Mouse (Mus musculus): ENCODE data around the gene Ambra1. TPM values are rescaled to one million over a fixed set of nuclear protein-coding genes. Genes with fewer than 3 reads are reported as not detected.

Ambra1 gene
- polyA plus RNA-seq, 1 experiment = 37.9 TPM

- Histone ChIP-seq H3K27me3 (ENCODE audit: control insufficient read depth, insufficient read depth, low read length) (no peaks in the 10 kb centered on the region), H3K4me1 (ENCODE audit: control insufficient read depth, insufficient read depth, low read length) (peaks cover 50% of the 10 kb centered on the region), H3K27ac (ENCODE audit: insufficient read depth, low read length) (peak overlapping the region; percentile 90), H3K4me3 (replicated peaks; ENCODE audit: insufficient read depth, low read depth, low read length) (peak overlapping the region; percentile 34)
- peak in 1 of 2 experiments; percentile 49 for DNase-seq
- WGBS = 25% methylated on average over 5 of the region's 5 CpGs
- no peak for TF ChIP-seq POLR2A (IDR thresholded peaks at IDR 0.05; ENCODE audit: borderline replicate concordance, insufficient read depth, low read length)
- TF ChIP-seq CTCF (IDR thresholded peaks at IDR 0.05; ENCODE audit: borderline replicate concordance, insufficient read depth, low read depth, low read length) = no peak
Measured at GRCm38 (mm10) chr2:91960459-91960858, 230.5 kb downstream of the Ambra1 start.

DNA sequence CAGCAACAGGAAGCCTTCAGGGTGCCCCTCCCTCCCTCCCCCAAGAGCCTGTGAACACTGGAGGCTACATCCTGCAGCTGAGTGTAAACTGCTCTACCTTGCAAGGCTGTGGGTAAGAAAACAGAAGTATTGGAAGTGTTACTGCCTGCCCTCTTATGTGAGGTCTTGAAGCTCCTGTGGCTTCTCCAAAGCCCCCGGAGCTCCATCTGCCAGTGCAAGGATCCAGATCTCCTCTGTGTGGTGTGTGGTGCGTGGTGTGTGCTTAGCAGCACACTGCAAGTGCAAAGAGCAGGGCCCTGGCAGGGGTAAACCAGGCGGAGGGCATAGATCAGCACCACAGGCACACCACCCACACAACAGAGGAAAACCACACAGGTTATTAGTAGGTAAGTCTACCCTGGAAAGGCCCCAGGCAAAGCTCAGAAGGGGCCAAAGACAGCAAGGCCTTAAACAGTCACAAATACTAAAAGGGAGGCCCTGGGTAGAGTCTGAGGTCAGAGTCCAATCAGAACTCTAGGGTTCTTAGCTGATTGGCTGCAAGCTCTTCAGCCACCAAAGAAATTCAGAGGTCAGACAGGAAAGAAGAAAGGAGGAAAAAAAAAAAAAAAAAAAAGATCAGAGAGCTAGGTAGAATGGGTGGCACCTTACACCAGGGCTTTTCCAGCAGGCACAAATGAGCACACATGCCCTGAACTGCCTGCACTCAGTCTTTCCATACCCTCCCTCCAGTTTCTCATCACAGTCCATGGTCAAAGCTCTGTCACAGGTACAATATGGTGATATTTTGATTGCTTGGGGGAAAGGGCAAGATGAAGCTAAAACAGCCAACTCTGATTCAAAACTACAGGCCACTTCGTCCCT is 232.2 kb downstream of the Ambra1 start:
- peak in 1 of 2 experiments; percentile 62 for DNase-seq
- WGBS = 7% methylated on average over 4 of the region's 4 CpGs
- no peak for TF ChIP-seq CTCF (IDR thresholded peaks at IDR 0.05; ENCODE audit: borderline replicate concordance, insufficient read depth, low read depth, low read length)
- TF ChIP-seq POLR2A (IDR thresholded peaks at IDR 0.05; ENCODE audit: borderline replicate concordance, insufficient read depth, low read length) = 0 out of 2 replicates have a peak, but pooled peaks have one; percentile 11
- H3K4me1 ChIP-seq (ENCODE audit: control insufficient read depth, insufficient read depth, low read length) = peaks cover 33% of the 10 kb centered on the region
- peak overlapping the region; percentile 96 for H3K27ac ChIP-seq (ENCODE audit: insufficient read depth, low read length)
- no peaks in the 10 kb centered on the region for H3K27me3 ChIP-seq (ENCODE audit: control insufficient read depth, insufficient read depth, low read length)
- peak overlapping the region; percentile 100 for H3K4me3 ChIP-seq (replicated peaks; ENCODE audit: insufficient read depth, low read depth, low read length)

GRCm38 (mm10) chr2:91962864-91963401 is 233.0 kb downstream of the Ambra1 start:
- Histone ChIP-seq H3K27me3 (ENCODE audit: control insufficient read depth, insufficient read depth, low read length) (no peaks in the 10 kb centered on the region), H3K4me3 (replicated peaks; ENCODE audit: insufficient read depth, low read depth, low read length) (peak overlapping the region; percentile 100), H3K4me1 (ENCODE audit: control insufficient read depth, insufficient read depth, low read length) (peaks cover 29% of the 10 kb centered on the region), H3K27ac (ENCODE audit: insufficient read depth, low read length) (peak overlapping the region; percentile 96)
- WGBS = under 1% methylated on average over 39 of the region's 39 CpGs
- DNase-seq = peak; percentile 69 to 73
- TF ChIP-seq POLR2A (IDR thresholded peaks at IDR 0.05; ENCODE audit: borderline replicate concordance, insufficient read depth, low read length) (no peak), CTCF (IDR thresholded peaks at IDR 0.05; ENCODE audit: borderline replicate concordance, insufficient read depth, low read depth, low read length) (no peak)

GRCm38 (mm10) chr2:91963443-91963932 is 233.6 kb downstream of the Ambra1 start:
- H3K27me3 ChIP-seq (ENCODE audit: control insufficient read depth, insufficient read depth, low read length) = no peaks in the 10 kb centered on the region

GRCm38 (mm10) chr2:91964610-91965204 is 234.8 kb downstream of the Ambra1 start:
- H3K27me3 ChIP-seq (ENCODE audit: control insufficient read depth, insufficient read depth, low read length) = no peaks in the 10 kb centered on the region
- no peak overlapping the region for H3K4me3 ChIP-seq (replicated peaks; ENCODE audit: insufficient read depth, low read depth, low read length)
- no peak for DNase-seq
- peaks cover 17% of the 10 kb centered on the region for H3K4me1 ChIP-seq (ENCODE audit: control insufficient read depth, insufficient read depth, low read length)
- WGBS = 87% methylated on average over 3 of the region's 3 CpGs
- no peak overlapping the region for H3K27ac ChIP-seq (ENCODE audit: insufficient read depth, low read length)
- TF ChIP-seq CTCF (IDR thresholded peaks at IDR 0.05; ENCODE audit: borderline replicate concordance, insufficient read depth, low read depth, low read length) (no peak), POLR2A (IDR thresholded peaks at IDR 0.05; ENCODE audit: borderline replicate concordance, insufficient read depth, low read length) (no peak)

More at GRCm38 (mm10) chr2:91963443-91963932, 233.6 kb downstream of the Ambra1 start:
- peak overlapping the region; percentile 100 for H3K4me3 ChIP-seq (replicated peaks; ENCODE audit: insufficient read depth, low read depth, low read length)
- 1% methylated on average over 48 of the region's 57 CpGs for WGBS
- TF ChIP-seq POLR2A (IDR thresholded peaks at IDR 0.05; ENCODE audit: borderline replicate concordance, insufficient read depth, low read length) = peak; percentile 35; the same call in 1 of the 2 replicates
- peak; percentile 78 for TF ChIP-seq CTCF (IDR thresholded peaks at IDR 0.05; ENCODE audit: borderline replicate concordance, insufficient read depth, low read depth, low read length)
- peak; percentile 93 to 97 for DNase-seq
- H3K4me1 ChIP-seq (ENCODE audit: control insufficient read depth, insufficient read depth, low read length) = peaks cover 29% of the 10 kb centered on the region
- H3K27ac ChIP-seq (ENCODE audit: insufficient read depth, low read length) = peak overlapping the region; percentile 96

DNA sequence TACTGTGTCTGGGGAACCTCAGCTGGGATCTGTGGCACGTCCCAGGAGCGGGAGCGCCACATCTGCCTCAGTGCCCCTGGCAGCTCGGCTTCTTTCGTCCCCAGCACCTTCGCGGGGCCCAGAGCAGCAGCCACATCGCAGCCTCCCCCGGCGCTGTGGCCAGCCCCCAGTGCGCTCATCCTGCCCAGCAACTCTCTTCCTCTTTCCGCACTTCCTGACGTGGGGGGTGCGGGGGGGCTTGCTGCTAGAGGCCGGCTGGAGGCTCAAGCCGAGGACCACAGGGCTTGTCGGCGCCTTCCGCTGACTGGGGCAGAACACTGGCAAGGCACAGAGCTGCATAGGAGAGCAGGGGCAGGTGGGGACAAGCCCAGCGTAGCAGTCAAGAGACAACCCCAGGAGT is 235.5 kb downstream of the Ambra1 start:
- H3K27ac ChIP-seq (ENCODE audit: insufficient read depth, low read length) = no peak overlapping the region
- TF ChIP-seq CTCF (IDR thresholded peaks at IDR 0.05; ENCODE audit: borderline replicate concordance, insufficient read depth, low read depth, low read length) (no peak), POLR2A (IDR thresholded peaks at IDR 0.05; ENCODE audit: borderline replicate concordance, insufficient read depth, low read length) (no peak)
- no peak overlapping the region for H3K4me3 ChIP-seq (replicated peaks; ENCODE audit: insufficient read depth, low read depth, low read length)
- no peaks in the 10 kb centered on the region for H3K27me3 ChIP-seq (ENCODE audit: control insufficient read depth, insufficient read depth, low read length)
- peaks cover 10% of the 10 kb centered on the region for H3K4me1 ChIP-seq (ENCODE audit: control insufficient read depth, insufficient read depth, low read length)
- DNase-seq = no peak
- WGBS = 66% methylated on average over 20 of the region's 20 CpGs

DNA sequence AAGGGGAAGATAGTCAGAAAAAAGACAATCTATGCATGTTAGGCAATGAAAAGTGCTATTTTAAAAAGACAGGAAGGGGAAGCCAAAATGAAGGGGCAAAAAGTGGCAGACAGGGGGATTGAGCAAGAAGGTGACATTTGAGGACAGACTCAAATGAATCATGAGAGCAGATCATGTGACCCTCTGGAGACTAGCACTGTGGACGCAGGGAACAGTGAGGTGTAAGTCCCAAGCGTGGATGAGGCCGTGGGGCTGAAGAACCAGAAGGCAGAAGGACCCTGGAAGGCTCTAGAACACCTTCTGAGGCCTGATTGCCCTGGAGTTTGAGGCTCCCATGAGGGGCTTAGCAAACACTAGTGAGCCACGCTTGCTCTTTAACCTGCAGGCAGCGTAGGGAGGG is 236.4 kb downstream of the Ambra1 start:
- Histone ChIP-seq H3K4me3 (replicated peaks; ENCODE audit: insufficient read depth, low read depth, low read length) (no peak overlapping the region), H3K27ac (ENCODE audit: insufficient read depth, low read length) (no peak overlapping the region), H3K27me3 (ENCODE audit: control insufficient read depth, insufficient read depth, low read length) (no peaks in the 10 kb centered on the region), H3K4me1 (ENCODE audit: control insufficient read depth, insufficient read depth, low read length) (peaks cover 13% of the 10 kb centered on the region)
- DNase-seq = no peak
- 90% methylated on average over 5 of the region's 5 CpGs for WGBS
- no peak for TF ChIP-seq POLR2A (IDR thresholded peaks at IDR 0.05; ENCODE audit: borderline replicate concordance, insufficient read depth, low read length)
